Mouse (Mus musculus) layer of hippocampus, adult 18-20 months (tissue): Measurements from ENCODE around the gene Klc1. TPM values are rescaled to one million over a fixed set of nuclear protein-coding genes. Genes with fewer than 3 reads are reported as not detected.
"Not testable (repeated sequence)": the region's sequence is repeated elsewhere in the genome, so short reads cannot be mapped to it uniquely, and the experiment has no call there.

ENCODE experiments used
- DNase-seq, 2 experiments: peaks; one replicate each; pipeline ENCODE4 v3.0.0; 2022; ENCODE audit warnings: low spot score in 2 of 2
- long read RNA-seq: library from polyadenylated mRNA; stranded (forward); transcript quantifications from one replicate; pipeline ENCODE4 v2.0.0, GENCODE M21; 2021
- total RNA-seq, 2 experiments: library from RNA; stranded (reverse); gene quantifications; 2 replicates each; pipeline ENCODE4 v1.2.3; 2021

Klc1 gene
- total RNA-seq, result 100 to 1,000 TPM; 682 to 695 TPM
- long read RNA-seq, transcript Klc1-202 (14 exons, 2,272 nt), result major isoform, 263 of 864 reads
- long read RNA-seq, transcript Klc1-204 (16 exons, 2,268 nt), result minor isoform, 7 of 864 reads
- long read RNA-seq, transcript Klc1-201 (16 exons, 2,504 nt), result minor isoform, 13 of 864 reads
- long read RNA-seq, partial matches to known transcripts, result 44 of 864 reads
- long read RNA-seq, other reads (novel, unspliced or antisense), result 532 of 864 reads

DNA sequence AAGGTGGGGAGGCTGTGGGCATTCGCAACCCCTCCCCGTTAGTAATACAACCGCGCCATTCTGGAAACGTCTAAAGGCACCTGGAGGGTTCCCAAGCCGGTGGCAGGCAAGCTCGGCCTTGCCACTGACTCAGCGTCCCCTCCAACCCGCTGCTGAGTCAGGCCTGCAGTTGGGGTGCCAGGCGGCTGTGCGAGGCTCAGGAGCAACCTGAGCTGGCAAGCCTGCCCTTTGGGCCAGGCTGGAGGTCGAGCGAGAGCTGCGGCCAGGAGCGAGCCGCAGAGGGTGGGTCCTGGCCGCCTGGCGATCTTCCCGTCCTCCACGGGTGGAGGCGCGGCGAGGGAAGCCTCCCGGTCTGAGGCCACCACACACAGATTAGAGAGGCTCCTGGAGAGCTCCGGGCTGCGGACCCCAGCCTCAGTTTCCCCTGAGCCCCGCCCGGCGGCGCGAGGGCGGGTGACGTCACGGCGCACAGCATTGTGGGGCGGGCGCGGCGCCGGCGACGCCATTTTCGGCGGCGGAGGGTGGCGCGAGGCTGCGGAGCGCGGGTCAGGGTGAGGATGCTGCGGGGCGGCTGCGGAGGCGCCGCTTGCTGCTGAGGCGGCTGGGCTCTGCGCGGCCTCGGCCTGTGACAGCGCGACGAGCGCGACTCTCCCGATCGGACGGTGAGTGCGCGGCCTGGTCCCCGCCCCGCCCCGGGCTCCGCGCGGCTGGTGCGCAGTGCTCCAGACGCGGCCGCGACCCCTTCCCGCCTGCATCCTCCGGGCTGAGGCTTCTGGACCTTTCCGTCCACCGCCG lies at the start of gene Klc1:
Gene Klc1 (plus strand): TSS at position 469 of the 795 bp plus-strand sequence.
- DNase-seq, result peak; percentile 73 to 80

DNA sequence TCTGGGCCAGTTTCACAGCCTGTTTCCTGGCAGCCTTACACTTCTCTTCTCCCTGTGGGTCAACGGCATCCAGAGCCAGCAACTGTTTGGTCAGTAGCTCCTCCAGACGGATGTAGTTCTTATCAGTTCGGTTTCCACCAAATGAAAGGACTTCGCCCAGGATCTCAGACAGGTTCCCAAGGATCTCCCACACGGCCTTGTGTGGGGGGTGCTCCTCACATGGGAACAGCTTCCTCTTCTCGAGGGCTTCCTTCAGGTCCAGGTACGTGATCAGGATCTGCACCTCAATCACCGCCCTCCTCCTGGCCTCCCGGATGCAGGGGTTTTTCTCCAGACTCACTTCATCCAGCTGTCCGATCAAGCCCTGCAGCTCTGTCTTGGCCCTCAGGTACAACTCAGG lies 48.6 kb upstream of the Klc1 start:
- no peak for DNase-seq

DNA sequence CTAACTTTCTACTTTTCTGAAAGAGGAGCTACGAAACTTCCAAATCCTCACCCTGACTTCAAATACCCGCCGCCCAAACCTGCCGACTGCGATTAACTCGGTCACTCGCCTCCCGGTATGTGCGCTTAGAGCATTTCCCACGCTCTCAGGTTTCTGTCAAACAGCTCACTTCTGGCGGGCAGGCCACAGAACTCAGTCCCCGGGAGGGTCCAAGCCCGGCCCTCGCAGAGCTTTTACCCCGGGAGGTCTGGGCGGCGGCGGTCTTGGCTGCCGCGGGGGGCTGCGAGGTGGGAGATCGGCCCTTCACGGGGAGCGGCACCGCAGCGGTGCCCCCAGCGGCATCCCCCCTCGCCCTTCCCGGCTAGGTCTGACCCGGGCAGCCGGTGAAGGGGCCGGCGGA lies 46.2 kb upstream of the Klc1 start:
- DNase-seq, result no peak

- peak; percentile 89 to 95 for DNase-seq
Observed at GRCm38 (mm10) chr12:111713004-111713651, 45.5 kb upstream of the Klc1 start, which contains the start of the genes Bag5 and Apopt1. Gene Bag5, minus strand, starts transcription at chr12:111713257. Gene Apopt1, plus strand, starts transcription at chr12:111713261.

DNA sequence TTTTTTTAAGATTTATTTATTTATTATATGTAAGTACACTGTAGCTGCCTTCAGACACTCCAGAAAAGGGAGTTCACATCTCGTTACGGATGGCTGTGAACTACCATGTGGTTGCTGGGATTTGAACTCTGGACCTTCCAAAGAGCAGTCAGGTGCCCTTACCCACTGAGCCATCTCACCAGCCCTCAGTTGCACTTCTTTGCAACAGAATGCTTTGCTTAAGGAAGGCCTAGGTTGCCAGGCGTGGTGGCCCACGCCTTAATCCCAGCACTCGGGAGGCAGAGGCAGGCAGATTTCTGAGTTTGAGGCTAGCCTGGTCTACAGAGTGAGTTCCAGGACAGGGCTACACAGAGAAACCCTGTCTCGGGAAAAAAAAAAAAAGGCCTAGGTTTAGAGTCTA lies 44.8 kb upstream of the Klc1 start:
- not testable (repeated sequence) for DNase-seq

GRCm38 (mm10) chr12:111716505-111716904 lies 42.1 kb upstream of the Klc1 start:
- no peak for DNase-seq

GRCm38 (mm10) chr12:111718656-111719055 lies 40.0 kb upstream of the Klc1 start:
- DNase-seq, result no peak

- DNase-seq, result no peak
Observed at GRCm38 (mm10) chr12:111720222-111720621, 38.4 kb upstream of the Klc1 start.

GRCm38 (mm10) chr12:111722654-111723053 lies 36.0 kb upstream of the Klc1 start:
- no peak for DNase-seq

DNA sequence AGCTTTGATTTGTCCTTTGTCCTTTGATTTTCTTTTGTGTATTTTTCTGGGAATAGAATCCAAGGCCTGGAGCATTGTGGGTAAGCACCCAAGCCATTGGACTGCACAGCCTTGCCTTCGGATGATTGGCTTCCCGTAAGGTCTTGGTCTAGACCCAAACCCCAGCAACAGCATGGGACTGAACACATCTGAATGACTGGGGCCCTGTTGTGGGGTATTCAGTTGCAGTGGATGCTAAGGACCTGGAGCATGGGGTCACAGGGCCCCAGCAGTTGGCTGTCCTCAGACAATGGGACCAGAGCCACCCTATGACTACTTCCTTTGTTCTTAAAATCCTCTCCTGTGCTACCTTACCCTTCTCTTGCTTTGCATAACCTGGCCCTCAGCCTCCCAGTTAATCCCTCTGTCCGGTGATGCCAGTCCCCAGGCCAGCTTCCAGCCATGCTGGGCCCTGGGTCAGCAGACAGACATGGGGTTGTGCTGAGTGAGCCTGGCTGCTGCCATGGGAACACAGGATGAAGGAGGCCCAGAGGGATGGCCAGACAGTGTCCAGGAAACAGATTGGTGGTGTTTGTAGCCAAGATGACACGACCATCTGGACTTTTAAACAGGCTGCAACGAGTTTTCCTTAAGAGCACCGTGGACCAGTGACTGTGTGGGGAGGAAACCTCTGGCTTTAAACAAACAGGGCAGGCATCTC lies 33.9 kb upstream of the Klc1 start:
- DNase-seq, result no peak

DNA sequence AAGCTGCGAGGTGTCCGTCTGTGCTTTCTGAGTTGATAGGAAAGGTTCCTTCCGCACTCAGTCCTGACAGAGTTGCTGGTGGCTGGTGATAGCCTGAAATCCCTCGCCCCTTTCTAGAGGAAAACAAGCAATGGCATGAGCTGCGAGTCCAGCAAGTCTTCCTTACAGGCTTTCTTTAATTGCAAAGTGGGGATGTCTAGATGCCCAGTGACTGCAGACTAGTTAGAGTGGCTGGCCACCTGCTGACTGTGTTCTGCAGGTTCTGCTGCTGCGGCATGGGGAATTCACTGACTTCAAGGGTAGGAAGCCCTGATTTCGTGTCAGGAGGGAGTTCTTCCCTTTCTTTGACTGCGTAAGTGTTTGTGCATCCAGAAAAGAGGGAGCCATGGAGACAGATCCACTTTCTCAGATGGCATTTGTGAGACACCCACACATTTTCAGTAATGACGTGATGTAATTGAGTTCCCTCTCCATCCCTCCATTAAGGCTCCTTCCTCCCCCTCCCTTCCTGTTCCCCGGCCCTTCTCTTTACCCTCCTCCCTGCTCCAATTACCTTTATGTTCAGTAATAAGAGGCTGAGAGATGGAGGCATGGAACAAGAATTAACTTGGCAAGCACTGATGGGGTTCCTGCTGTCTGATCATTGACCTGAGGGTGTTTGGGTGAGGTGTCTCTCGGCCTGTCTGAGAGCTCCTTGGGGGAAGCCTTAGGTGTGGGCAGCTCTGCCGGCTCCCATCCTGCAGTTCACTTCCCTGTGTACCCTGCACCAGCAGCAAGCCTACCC lies 33.1 kb upstream of the Klc1 start:
- peak; percentile 62 to 81 for DNase-seq

GRCm38 (mm10) chr12:111726122-111726463 lies 32.6 kb upstream of the Klc1 start:
- DNase-seq, result peak; percentile 49 to 63

- no peak for DNase-seq
Observed at GRCm38 (mm10) chr12:111727956-111728355, 30.7 kb upstream of the Klc1 start.

GRCm38 (mm10) chr12:111731822-111732807 lies 26.5 kb upstream of the Klc1 start:
- DNase-seq, result peak; percentile 79 to 91

DNA sequence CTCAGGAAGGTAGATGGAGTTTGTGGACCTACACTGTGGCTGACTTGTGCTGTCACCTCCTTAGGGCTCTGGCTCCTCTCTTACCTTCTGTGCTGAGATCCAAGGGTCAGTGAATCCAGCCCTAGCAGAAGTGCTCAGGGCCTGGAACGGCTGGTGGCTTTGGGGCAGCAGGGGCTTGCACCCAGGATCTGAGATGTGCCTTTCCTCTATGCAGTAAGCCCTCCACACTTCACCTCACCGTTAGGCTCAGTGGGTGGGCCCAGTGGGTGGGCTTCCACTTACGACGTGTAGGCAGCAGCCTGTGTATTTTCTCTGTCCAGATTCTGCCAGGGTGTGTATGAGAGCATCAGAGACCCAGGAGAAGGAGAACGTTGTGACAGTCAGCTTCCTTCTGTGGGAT lies 25.7 kb upstream of the Klc1 start:
- no peak for DNase-seq

DNA sequence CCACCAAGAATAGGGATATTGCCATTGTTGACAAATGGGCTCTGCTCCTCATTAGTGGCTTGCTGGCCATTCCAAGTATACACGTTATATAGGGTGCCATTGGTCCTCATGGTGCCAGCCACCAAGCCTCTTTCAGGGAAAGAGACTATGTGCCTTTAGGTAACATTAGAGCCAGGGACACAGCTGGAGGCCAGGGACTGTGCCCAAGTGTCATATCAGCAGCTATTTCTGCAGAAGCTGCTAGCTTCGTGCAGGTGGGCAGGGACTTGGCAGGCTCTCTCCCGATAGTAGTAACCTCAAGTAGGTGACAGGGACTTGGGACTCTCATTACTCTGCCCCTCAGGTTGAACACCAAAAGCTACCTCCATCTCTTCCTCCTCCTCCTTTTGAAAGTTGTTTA lies 23.7 kb upstream of the Klc1 start:
- no peak for DNase-seq

DNA sequence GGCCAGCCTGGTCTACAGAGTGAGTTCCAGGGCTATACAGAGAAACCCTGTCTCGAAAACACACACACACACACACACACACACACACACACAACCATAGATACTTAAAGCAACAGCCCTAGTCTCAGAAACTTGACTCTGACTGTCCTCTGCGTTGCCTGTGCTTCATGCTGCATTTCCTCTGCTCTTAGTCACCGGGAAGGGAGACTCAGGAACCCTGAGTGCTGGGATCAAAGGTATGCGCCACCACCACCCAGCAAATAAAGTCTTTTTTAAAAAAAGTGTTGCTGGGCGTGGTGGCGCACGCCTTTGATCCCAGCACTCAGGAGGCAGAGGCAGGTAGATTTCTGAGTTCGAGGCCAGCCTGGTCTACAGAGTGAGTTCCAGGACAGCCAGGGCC lies 22.0 kb upstream of the Klc1 start:
- DNase-seq, result not testable (repeated sequence)

DNA sequence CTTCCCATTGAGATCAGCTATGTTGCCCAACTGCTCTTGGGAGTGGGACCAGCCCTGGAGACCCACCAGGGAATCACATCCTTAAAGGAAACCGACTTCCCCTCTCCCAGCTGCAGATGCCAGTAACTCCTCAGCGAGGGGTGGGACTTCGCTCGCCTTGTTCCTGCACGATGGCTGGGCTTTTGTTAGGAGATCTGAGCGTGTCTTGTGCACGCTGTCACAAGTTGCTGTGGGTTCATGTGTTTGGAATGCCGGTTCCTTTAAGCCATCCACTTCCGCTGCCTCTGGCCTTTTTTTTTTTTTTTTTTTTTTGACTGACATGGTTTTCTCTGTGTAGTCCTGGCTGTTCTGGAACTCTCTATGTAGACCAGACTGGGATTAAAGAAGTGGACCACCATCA lies 21.3 kb upstream of the Klc1 start:
- DNase-seq, result no peak

DNA sequence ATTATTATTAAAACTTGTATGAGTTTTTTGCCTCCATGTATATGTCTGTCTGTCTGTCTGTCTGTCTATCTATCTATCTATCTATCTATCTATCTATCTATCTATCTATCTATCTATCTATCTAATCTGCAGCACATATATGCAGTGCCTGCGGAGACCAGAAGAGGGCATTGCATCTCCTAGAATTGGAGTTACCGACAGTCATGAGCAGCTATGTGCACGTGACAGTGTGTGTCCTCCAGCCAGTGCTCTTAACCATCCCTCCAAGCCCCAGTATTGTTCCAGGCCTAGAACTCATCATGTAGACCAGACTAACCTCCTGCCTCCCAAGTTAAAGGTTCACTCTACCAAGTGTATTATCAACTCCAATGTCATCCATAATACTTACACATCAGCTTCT lies 19.9 kb upstream of the Klc1 start:
- peak in 1 of 2 experiments; percentile 74 for DNase-seq

DNA sequence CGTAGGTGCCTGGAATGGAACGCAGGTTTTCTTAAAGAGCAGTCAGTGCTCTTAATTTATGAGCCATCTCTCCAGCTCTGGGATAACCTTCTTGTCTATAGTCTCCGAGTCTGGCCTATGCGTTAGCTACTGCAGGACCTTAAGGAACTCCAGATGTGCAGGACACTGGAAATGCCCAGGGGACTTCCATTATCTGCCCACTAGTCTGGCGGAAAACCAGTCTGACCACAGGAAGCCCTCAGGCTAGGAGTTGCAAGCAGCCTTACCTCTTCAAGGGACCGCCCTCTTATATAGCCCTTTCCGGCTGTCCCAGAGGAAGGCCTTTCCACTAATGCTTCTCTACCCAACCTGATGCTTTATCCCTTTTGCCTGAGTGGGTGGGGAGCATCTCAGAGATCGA lies 17.3 kb upstream of the Klc1 start:
- DNase-seq, result no peak
